Mouse (Mus musculus) megakaryocyte, embryonic 14.5 days (primary cell): ENCODE measurements around the gene Mob3a.

Experiments
- FLI1 ChIP-seq: IDR thresholded peaks from 2 replicates; pipeline ENCODE4 v1.6.1; 2012; ENCODE audit warnings: low read length, inconsistent platforms, mixed read lengths
- GATA1 ChIP-seq: IDR thresholded peaks from 3 replicates; pipeline ENCODE4 v1.6.1; 2012; ENCODE audit warnings: mixed read lengths, low read length, inconsistent platforms, borderline replicate concordance

GRCm38 (mm10) chr10:80693401-80694045 lies 8.3 kb downstream of the Mob3a start:
- TF ChIP-seq GATA1 (no peak), FLI1 (no peak)
